Mouse (Mus musculus) adrenal gland, postnatal 0 days (tissue): ENCODE results near the gene C130079G13Rik. TPM values are rescaled to one million over a fixed set of nuclear protein-coding genes. Genes with fewer than 3 reads are reported as not detected.

Source experiments
- polyA plus RNA-seq: library from polyadenylated mRNA; unstranded; fragments of >200 nt; fragmentation: Nextera tagmentation; extraction: Ambion mirVana; gene quantifications from 2 replicates; pipeline ENCODE4 v1.2.1, GENCODE M21; 2015

C130079G13Rik gene
- not detected in 2 replicates for polyA plus RNA-seq

DNA sequence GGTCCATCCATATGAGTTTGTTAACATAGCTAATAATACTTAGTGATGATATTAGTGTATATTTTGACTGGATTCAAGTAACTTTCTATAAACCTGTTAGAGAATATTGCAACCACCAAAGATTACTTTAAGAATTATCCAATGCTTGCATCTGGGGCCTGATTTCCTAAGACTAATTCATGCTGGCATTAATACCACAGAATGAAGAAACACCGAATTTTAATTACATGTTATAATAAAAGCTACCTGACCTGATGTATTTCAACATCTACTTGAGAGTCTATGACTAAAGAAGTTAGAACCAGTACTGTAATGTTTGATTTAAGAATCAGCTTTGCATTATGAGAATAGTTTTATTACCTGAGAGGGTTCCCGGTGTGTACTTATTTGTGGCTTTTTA, at the start of gene C130079G13Rik:
Gene C130079G13Rik, plus strand, starts transcription at position 301 of the 400 bp plus-strand sequence.

Other genes with a start within 250 kb of the C130079G13Rik start
- 0.11 and 0.69 TPM in 2 replicates for gene Gm5538, start 195.4 kb upstream of the C130079G13Rik start, polyA plus RNA-seq
- not detected in 2 replicates for gene Gm8298, start 64.2 kb upstream of the C130079G13Rik start, polyA plus RNA-seq
- not detected in 2 replicates for gene Aadacl2, start 81.5 kb downstream of the C130079G13Rik start, polyA plus RNA-seq
- 8.7 and 12.3 TPM in 2 replicates for gene Aadac, start 100.5 kb downstream of the C130079G13Rik start, polyA plus RNA-seq
- 0.11 and 0.28 TPM in 2 replicates for gene Sucnr1, start 156.7 kb downstream of the C130079G13Rik start, polyA plus RNA-seq